Mouse (Mus musculus): ENCODE data around the gene Rsl24d1.

- TF ChIP-seq CTCF (IDR thresholded peaks at IDR 0.05; ENCODE audit: low read depth) (peak; percentile 98), EP300 (optimal IDR thresholded peaks at IDR 0.05) (no peak)
These were observed 21.5 kb upstream of the Rsl24d1 start for GRCm38 (mm10) chr9:73091747-73092146.

Data from stomach, postnatal 0 days (tissue).